19 mouse cellular contexts compared by ENCODE assay signal in the genomic region with DNA sequence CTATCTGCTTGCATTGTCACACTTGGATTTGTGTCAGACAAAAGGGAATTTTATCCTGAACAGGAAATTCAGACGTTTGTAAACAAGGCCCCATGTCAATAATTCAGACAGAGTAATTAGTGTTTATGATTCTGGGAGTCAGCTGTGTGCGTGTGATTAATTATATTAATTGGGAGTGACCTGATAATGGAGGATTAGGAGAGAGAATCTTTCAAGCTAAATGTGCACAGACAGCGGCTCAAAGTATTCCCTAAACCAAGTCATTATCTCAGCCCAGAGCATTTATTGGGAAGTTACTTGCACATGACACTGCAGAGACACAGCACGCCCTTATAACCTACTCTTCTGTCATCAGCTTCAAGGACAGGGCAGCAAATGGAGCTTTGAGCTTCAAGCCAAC.
"Had no signal": no experiment of that assay in that cellular context is flagged by ENCODE, and none has a peak within 500 bp of the region (broad histone marks: within the 10 kb centered on the region; RNA-seq: fewer than 3 reads in every experiment).

No protein-coding gene starts in this region.

- H3K27ac ChIP-seq: liver, embryonic 15.5 days; lung, embryonic 15.5 days; midbrain, embryonic 10.5 days; midbrain, embryonic 12.5 days; neural tube, embryonic 13.5 days; neural tube, embryonic 15.5 days had no signal

- ATAC-seq: liver, postnatal 0 days; lung, postnatal 0 days; midbrain, embryonic 16.5 days had no signal

- H3K36me3 ChIP-seq: liver, embryonic 15.5 days; lung, embryonic 15.5 days; midbrain, embryonic 10.5 days; midbrain, embryonic 12.5 days; neural tube, embryonic 13.5 days; neural tube, embryonic 15.5 days had no signal

- H3K27me3 ChIP-seq: liver, embryonic 15.5 days; lung, embryonic 15.5 days; midbrain, embryonic 12.5 days; neural tube, embryonic 13.5 days; neural tube, embryonic 15.5 days had no signal

- H3K9ac ChIP-seq: liver, embryonic 15.5 days; liver, postnatal 0 days; lung, embryonic 15.5 days; midbrain, embryonic 12.5 days; neural tube, embryonic 13.5 days; neural tube, embryonic 15.5 days had no signal

- H3K9me3 ChIP-seq: liver, embryonic 15.5 days; lung, embryonic 15.5 days; midbrain, embryonic 10.5 days; midbrain, embryonic 12.5 days; neural tube, embryonic 13.5 days; neural tube, embryonic 15.5 days had no signal

- H3K4me3 ChIP-seq: liver, embryonic 15.5 days; lung, embryonic 15.5 days; midbrain, embryonic 10.5 days; midbrain, embryonic 12.5 days; myocyte; neural tube, embryonic 13.5 days; neural tube, embryonic 15.5 days had no signal

- DNase-seq: liver, postnatal 0 days; lung, adult 2 months; lung, postnatal 4 days; right cerebral cortex, adult 18-20 months; right cerebral cortex, postnatal 25 days; right cerebral cortex, postnatal 4 days; spleen, adult 18-20 months; thymus, adult 18-20 months; thymus, postnatal 14 days; thymus, postnatal 36 days had no signal

- H3K4me2 ChIP-seq: liver, embryonic 15.5 days; lung, embryonic 15.5 days; midbrain, embryonic 12.5 days; neural tube, embryonic 13.5 days; neural tube, embryonic 15.5 days had no signal

- H3K4me1 ChIP-seq: liver, embryonic 15.5 days; lung, embryonic 15.5 days; midbrain, embryonic 10.5 days; midbrain, embryonic 12.5 days; neural tube, embryonic 13.5 days; neural tube, embryonic 15.5 days had no signal
